Mouse (Mus musculus) midbrain, embryonic 12.5 days (tissue): ENCODE measurements around the gene Shprh. TPM values are rescaled to one million over a fixed set of nuclear protein-coding genes. Genes with fewer than 3 reads are reported as not detected.
A peak's percentile ranks its signal among the peaks of the same experiment; 100 is the strongest.

Experiments used
- ATAC-seq: fragments of 200-750 bp; cut with Nextera tagmentation; 2 replicates; pipeline ENCODE4 v1.8.0; 2017; ENCODE audit warnings: low read depth, moderate TSS enrichment, moderate library complexity; ENCODE audit not compliant: low FRiP score
- H3K27ac ChIP-seq: fragments of 300-500 bp; sonication (generic); replicated peaks from 2 replicates; pipeline ENCODE4 v1.5.1; 2016; ENCODE audit warnings: mild to moderate bottlenecking
- H3K27me3 ChIP-seq: fragments of 300-500 bp; sonication (generic); 2 replicates; pipeline ENCODE4 v1.6.1; 2016; ENCODE audit warnings: mild to moderate bottlenecking
- H3K36me3 ChIP-seq: fragments of 300-500 bp; sonication (generic); 2 replicates; pipeline ENCODE4 v1.6.1; 2016
- H3K4me1 ChIP-seq: fragments of 300-500 bp; sonication (generic); 2 replicates; pipeline ENCODE4 v1.6.1; 2016
- H3K4me2 ChIP-seq: fragments of 300-500 bp; sonication (generic); replicated peaks from 2 replicates; pipeline ENCODE4 v1.6.1; 2016; ENCODE audit warnings: mild to moderate bottlenecking, moderate library complexity
- H3K4me3 ChIP-seq: fragments of 300-500 bp; sonication (generic); 2 replicates; pipeline ENCODE4 v1.5.1; 2016; ENCODE audit warnings: mild to moderate bottlenecking
- H3K9ac ChIP-seq: fragments of 300-500 bp; sonication (generic); replicated peaks from 2 replicates; pipeline ENCODE4 v1.6.1; 2016; ENCODE audit warnings: mild to moderate bottlenecking, moderate library complexity
- H3K9me3 ChIP-seq: fragments of 300-500 bp; sonication (generic); 2 replicates; pipeline ENCODE4 v1.6.1; 2016; ENCODE audit warnings: mild to moderate bottlenecking
- WGBS: fragments of 180-500 bp; shearing (Covaris S2); methylation state at CpG from one replicate; pipeline ENCODE4 v1.1.7; 2016; 5-methylcytosine and 5-hydroxymethylcytosine counted together
- polyA plus RNA-seq: library from polyadenylated mRNA; unstranded; fragments of >200 nt; fragmentation: Nextera tagmentation; extraction: Ambion mirVana; gene quantifications from 2 replicates; pipeline ENCODE4 v1.2.1, GENCODE M21; 2016

The Shprh gene
- 33.3 and 33.7 TPM in 2 replicates for polyA plus RNA-seq

DNA sequence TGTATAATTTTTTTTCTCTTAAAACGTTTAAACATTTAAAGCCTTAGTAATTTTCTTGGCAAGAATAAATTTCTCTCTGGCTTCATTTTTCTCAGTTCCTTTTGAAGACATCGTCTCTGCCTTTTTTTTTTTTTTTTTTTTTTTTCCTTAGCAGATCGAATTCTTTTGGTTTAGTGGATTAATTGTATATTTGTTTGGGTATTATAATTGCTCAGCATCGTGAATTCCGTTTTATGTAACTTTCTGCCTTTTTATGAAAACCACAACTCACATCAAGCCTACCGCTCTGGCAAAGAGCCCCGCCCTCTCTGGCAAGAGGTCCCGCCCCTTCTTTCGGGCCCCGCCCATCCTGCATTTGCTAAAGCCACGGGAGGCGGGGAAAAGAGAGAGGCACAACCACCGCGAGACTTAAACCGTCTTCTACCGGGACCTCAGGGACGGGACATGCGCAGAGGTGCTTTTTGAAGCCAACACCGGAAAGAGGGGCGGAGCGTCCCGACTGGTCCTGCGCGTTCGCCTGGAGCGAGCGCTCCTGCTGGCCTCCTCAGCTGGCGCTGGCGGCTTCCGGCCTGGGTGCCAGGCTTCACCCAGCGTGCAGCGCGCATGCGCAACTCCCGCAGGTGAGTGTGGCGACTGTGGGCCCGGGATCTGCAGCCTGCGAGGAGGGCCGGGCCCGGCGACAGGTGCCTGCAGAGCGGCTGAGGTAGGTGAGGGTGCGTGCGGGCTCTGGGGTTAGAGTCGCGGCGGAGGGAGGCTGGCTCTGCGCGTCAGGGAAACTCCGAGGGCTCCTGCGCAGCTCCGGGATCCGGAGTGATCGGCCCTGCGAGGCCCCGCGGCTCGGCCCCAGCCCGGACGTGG lies at the start of gene Shprh:
Gene Shprh, plus strand, starts transcription at position 544 of the 858 bp plus-strand sequence.
- Histone ChIP-seq H3K9me3 (no peaks in the 10 kb centered on the region), H3K27ac (peak within 1 kb of the TSS; percentile 71), H3K9ac (peak within 1 kb of the TSS; percentile 94), H3K4me1 (peaks cover 13% of the 10 kb centered on the region), H3K4me2 (peak within 1 kb of the TSS; percentile 74), H3K4me3 (peak within 1 kb of the TSS; percentile 95), H3K27me3 (no peaks in the 10 kb centered on the region), H3K36me3 (peaks cover 18% of the 10 kb centered on the region)
- peak; percentile 100 for ATAC-seq
- 2% methylated on average over 60 of the region's 60 CpGs for WGBS

DNA sequence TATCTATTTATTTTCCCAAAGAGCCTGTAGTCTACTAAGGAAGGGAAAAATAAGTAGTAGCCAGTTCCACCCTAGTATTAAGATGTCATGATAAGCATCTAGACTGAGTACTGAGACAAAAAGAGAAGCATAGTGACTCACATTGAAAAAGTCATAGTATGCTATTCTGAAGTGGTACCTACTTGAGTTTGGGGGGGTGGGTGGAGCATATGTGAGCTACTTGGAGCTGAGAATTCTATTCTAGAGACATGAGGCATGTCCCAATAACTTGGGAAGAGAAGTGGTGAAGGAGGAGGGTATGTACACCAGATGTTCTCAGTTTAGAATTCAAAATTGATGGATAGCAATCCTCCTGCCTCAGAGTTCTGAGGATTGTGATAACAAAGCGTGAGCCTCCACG lies 27.4 kb upstream of the Shprh start:
- no peak overlapping the region for H3K4me2 ChIP-seq
- H3K36me3 ChIP-seq, result no peaks in the 10 kb centered on the region
- no peak overlapping the region for H3K4me3 ChIP-seq
- no peak overlapping the region for H3K27ac ChIP-seq
- ATAC-seq, result no peak
- no peaks in the 10 kb centered on the region for H3K4me1 ChIP-seq
- no peak overlapping the region for H3K9ac ChIP-seq
- no peaks in the 10 kb centered on the region for H3K9me3 ChIP-seq
- 93% methylated on average over 2 of the region's 2 CpGs for WGBS
- H3K27me3 ChIP-seq, result no peaks in the 10 kb centered on the region

DNA sequence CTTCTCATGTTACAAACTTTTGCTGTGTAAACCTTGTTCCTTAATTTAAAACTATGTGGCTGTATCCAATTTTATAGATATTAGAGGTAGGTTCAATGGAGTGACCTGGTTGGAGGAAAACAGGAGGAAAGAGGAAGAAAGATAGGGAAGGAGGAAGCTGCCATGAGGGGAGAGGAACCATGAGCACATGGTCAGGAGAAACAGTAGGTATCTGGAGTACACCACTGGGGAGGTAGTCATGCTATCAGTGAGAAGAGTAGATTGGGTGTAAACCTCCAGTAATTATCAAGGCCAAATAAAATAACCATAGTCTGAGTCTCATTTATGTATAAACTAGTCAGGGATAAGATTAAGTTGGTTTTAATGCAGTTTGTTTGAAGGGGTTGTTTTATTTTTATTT lies 3.6 kb upstream of the Shprh start:
- H3K4me2 ChIP-seq, result no peak overlapping the region
- no peaks in the 10 kb centered on the region for H3K9me3 ChIP-seq
- H3K9ac ChIP-seq, result no peak overlapping the region
- H3K27ac ChIP-seq, result no peak overlapping the region
- H3K27me3 ChIP-seq, result no peaks in the 10 kb centered on the region
- no peak for ATAC-seq
- peaks cover 6% of the 10 kb centered on the region for H3K4me1 ChIP-seq
- H3K4me3 ChIP-seq, result no peak overlapping the region
- H3K36me3 ChIP-seq, result no peaks in the 10 kb centered on the region

DNA sequence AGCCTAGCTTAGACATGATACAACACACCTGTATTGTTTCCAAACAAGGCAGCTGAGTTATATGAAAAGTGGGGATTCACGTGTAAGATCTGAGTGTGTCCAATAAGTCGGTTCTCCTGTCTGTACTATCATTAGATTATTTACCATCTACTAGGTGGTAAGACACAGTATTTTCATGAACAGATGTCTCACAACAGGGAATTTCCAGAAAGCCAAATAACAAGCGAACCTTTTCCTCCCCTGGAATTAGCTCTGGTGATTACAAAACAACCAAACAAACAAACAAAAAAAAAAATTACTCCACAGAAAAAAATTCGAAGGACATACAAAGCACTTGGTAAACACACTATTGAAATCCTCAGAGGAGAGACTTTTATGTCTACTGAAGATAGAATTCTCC lies 781 bp upstream of the Shprh start:
- Histone ChIP-seq H3K4me2 (no peak overlapping the region), H3K4me1 (peaks cover 13% of the 10 kb centered on the region), H3K36me3 (peaks cover 18% of the 10 kb centered on the region), H3K4me3 (no peak overlapping the region), H3K9me3 (no peaks in the 10 kb centered on the region), H3K27me3 (no peaks in the 10 kb centered on the region), H3K27ac (no peak overlapping the region), H3K9ac (no peak overlapping the region)
- WGBS, result 85% methylated on average over 4 of the region's 4 CpGs
- ATAC-seq, result no peak

DNA sequence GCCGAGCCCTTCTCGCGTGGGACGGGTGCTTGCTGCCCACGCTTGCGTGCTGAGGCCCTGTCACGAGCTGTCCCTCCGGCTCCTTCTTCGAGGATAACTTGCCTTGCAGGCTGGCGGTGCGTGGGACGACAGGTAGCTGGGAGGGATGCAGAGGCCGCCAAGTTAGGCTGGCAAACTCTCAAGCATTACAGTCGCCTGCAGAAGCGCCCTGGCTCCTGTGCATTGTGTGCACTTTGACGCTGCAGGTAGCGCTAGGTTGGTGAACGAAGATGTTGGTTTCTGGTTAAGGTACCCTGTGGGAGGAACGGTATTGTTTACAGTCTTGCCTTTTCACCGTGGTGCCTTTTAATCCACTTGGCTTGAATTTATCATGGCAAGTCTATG lies 507 bp downstream of the Shprh start:
- 2% methylated on average over 20 of the region's 20 CpGs for WGBS
- peaks cover 13% of the 10 kb centered on the region for H3K4me1 ChIP-seq
- H3K27ac ChIP-seq, result peak overlapping the region; percentile 71
- peak overlapping the region; percentile 95 for H3K4me3 ChIP-seq
- peaks cover 18% of the 10 kb centered on the region for H3K36me3 ChIP-seq
- ATAC-seq, result no peak
- H3K27me3 ChIP-seq, result no peaks in the 10 kb centered on the region
- H3K4me2 ChIP-seq, result peak overlapping the region; percentile 74
- H3K9ac ChIP-seq, result peak overlapping the region; percentile 94
- no peaks in the 10 kb centered on the region for H3K9me3 ChIP-seq

DNA sequence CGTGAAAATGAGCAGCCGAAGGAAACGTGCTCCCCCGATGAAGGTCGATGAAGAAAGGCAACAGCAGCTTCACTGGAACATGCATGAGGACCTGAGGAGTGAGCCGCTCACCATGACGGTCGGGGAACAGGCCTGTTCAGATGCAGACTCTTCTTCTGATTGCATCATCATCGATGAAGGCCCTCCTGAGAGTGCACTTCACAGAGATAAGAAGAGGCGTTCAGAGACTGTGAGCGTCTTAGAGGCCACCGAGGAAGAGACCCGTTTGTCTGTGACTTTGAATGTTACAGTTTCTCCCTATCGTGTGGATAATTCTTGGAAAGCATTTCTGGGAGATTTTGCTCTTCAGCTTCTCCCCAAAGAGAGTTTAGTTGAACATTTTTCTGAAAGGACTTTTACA lies 2.4 kb downstream of the Shprh start:
- Histone ChIP-seq H3K27me3 (no peaks in the 10 kb centered on the region), H3K4me2 (no peak overlapping the region), H3K27ac (no peak overlapping the region), H3K36me3 (peaks cover 24% of the 10 kb centered on the region), H3K4me1 (peaks cover 13% of the 10 kb centered on the region), H3K4me3 (no peak overlapping the region), H3K9me3 (no peaks in the 10 kb centered on the region), H3K9ac (no peak overlapping the region)
- 95% methylated on average over 14 of the region's 14 CpGs for WGBS
- ATAC-seq, result no peak

DNA sequence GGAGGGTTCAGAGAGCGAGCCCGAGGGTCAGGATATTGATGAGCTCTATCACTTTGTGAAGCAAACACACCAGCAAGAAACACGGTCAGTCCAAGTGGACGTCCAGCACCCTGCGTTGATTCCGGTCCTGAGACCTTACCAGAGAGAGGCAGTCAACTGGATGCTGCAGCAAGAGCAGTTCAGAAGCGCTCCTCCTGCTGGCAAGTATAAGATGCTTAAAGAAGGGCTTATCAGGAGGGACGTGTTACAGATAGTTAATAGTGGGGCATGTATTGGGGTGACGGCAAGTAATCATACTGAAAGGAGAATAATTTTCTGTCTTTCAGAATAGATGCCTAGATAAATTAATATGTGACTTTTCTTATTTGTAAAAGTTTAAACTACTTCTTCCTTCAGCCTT lies 7.8 kb downstream of the Shprh start:
- 88% methylated on average over 9 of the region's 9 CpGs for WGBS
- Histone ChIP-seq H3K27me3 (no peaks in the 10 kb centered on the region), H3K9ac (no peak overlapping the region), H3K4me1 (peaks cover 3% of the 10 kb centered on the region; the same call in 1 of the 2 replicates), H3K27ac (no peak overlapping the region), H3K4me2 (no peak overlapping the region), H3K9me3 (no peaks in the 10 kb centered on the region), H3K36me3 (peaks cover 42% of the 10 kb centered on the region), H3K4me3 (no peak overlapping the region)
- no peak for ATAC-seq

DNA sequence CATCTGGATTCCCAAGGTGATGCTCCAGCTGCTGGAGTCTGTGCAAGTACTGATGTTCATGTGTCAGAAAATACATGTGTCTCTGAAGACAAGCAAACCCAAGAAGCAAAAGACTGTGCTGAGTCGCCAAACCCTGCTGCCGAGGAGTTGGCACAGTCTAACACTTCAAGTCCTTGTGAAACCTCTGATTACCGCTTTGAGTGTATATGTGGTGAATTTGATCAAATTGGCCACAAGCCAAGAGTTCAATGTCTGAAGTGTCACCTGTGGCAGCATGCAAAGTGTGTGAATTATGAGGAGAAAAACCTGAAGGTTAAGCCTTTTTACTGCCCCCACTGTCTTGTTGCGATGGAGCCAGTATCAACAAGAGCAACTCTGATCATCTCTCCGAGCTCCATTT lies 15.3 kb downstream of the Shprh start:
- Histone ChIP-seq H3K4me3 (no peak overlapping the region), H3K36me3 (peaks cover 71% of the 10 kb centered on the region), H3K9ac (no peak overlapping the region), H3K4me2 (no peak overlapping the region), H3K4me1 (no peaks in the 10 kb centered on the region), H3K27ac (no peak overlapping the region), H3K9me3 (no peaks in the 10 kb centered on the region), H3K27me3 (no peaks in the 10 kb centered on the region)
- ATAC-seq, result no peak
- WGBS, result 94% methylated on average over 5 of the region's 5 CpGs

DNA sequence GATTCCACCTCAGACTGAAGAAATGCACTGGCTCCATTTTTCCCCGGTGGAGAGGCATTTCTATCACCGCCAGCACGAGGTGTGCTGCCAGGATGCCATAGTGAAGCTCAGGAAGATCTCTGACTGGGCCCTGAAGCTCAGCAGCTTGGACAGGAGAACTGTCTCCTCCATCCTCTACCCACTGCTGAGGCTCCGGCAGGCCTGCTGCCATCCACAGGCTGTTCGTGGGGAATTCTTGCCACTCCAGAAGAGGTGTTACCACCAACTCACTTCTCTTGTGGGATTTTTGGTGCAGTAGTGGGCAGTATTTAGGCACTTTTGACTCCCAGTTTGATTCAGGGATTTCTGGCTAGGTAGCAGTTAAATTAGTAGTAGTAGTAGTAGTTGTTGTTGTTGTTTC lies 21.0 kb downstream of the Shprh start:
- Histone ChIP-seq H3K9ac (no peak overlapping the region), H3K4me2 (no peak overlapping the region), H3K4me3 (no peak overlapping the region), H3K4me1 (no peaks in the 10 kb centered on the region), H3K27me3 (no peaks in the 10 kb centered on the region), H3K27ac (no peak overlapping the region), H3K36me3 (peaks cover 79% of the 10 kb centered on the region), H3K9me3 (no peaks in the 10 kb centered on the region)
- 91% methylated on average over 5 of the region's 5 CpGs for WGBS
- ATAC-seq, result no peak

DNA sequence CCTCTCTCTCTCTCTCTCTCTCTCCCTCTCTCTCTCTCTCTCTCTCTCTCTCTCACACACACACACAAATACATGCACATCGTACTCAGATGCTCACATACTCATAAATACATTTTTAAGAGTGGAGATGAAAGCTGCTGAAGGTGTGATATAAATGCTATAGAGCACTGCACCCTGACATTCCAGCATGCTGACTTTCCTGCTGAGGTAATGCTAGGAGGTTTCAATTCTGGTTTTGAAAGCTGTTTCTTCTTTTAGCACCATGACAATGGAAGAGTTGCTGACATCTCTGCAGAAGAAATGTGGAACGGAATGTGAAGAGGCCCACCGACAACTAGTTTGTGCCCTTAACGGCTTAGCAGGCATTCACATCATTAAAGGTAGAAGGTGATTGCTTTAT lies 22.4 kb downstream of the Shprh start:
- Histone ChIP-seq H3K36me3 (peaks cover 73% of the 10 kb centered on the region), H3K9me3 (no peaks in the 10 kb centered on the region), H3K27me3 (no peaks in the 10 kb centered on the region), H3K4me3 (no peak overlapping the region), H3K4me2 (no peak overlapping the region), H3K9ac (no peak overlapping the region), H3K27ac (no peak overlapping the region), H3K4me1 (no peaks in the 10 kb centered on the region)
- WGBS, result 91% methylated on average over 4 of the region's 4 CpGs
- no peak for ATAC-seq

DNA sequence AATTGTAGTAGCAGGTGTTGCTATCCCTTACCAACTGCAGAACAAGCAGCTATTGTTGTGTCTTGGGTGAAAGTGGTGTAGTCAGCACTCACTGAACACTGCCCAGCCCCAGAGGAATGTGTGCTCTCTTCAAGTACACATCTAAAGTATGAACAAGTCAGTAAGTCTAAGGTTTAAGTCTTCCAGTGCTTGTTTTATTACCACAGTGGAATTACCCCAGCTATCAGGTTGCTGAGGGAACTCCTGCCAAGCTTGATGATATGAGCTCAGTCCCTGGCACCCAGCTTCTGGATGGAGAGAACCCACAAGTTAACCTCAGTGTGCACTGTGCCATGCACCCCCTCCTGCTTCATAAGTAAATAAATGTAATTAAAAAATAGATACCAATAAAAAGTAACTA lies 23.3 kb downstream of the Shprh start:
- H3K36me3 ChIP-seq, result peaks cover 72% of the 10 kb centered on the region
- ATAC-seq, result no peak

DNA sequence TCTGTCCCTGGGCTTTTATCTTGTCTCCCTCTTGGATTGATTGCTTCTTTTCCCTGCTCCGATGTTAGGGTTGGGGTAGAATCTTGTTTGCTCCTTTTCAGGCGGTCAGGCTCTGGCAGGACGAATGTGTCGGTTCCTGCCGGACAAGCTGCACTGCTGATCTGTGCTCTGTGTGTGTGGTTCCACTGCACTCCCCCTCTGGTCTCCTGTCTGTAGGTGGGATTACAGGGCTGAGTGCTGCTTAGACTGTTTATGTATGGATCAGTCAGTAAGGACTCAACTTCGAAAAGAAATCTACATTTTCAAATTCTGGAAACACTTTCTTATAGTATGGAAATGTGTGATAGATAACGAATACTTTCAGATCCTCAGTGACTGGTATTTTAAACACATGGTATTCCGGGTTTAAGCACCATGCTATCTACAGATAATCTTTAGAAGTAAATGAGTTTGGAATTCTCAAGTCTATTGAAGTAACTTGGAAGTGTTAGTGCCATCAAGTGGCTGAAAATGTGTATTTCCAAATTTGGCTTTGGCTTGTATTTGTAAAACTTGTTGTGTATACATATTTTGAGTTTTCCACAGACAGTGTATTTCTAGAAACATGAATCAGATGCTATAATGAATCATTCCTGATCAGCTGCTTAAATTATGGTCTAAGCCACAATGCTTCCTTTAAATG lies 26.7 kb downstream of the Shprh start:
- Histone ChIP-seq H3K27me3 (no peaks in the 10 kb centered on the region), H3K4me1 (no peaks in the 10 kb centered on the region), H3K9ac (no peak overlapping the region), H3K4me2 (no peak overlapping the region), H3K27ac (no peak overlapping the region), H3K9me3 (no peaks in the 10 kb centered on the region), H3K4me3 (no peak overlapping the region), H3K36me3 (peaks cover 55% of the 10 kb centered on the region)
- WGBS, result 91% methylated on average over 8 of the region's 8 CpGs
- ATAC-seq, result no peak

More for the DNA sequence above, 23.3 kb downstream of the Shprh start:
- Histone ChIP-seq H3K27ac (no peak overlapping the region), H3K9ac (no peak overlapping the region), H3K4me2 (no peak overlapping the region), H3K4me1 (no peaks in the 10 kb centered on the region), H3K4me3 (no peak overlapping the region), H3K9me3 (no peaks in the 10 kb centered on the region), H3K27me3 (no peaks in the 10 kb centered on the region)
